Mouse (Mus musculus): ENCODE data around the gene Taar6.

DNA sequence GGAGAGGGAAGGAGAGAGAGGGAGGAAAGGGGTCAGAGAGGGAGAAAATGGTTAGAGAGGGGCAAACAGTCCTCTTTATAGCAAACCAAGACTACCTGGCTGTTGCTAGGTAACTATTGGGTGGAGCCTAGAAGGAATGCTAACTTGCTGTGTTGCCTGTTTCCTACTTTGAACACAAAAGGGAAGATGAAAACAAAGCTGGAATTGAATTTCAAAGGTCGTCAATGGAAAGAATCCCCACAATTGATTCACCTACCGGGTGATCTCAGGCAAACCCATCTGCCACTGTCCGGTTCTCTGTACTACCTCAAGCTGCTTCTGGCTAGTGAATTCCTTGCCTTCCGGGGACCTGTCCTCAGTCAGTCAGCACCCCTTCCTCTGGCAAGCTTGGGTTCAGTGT is 7.5 kb downstream of the Taar6 start:
- no peak for TF ChIP-seq CTCF (IDR thresholded peaks at IDR 0.05; ENCODE audit: low read depth, low read length)
- no peak for TF ChIP-seq GATA1 (IDR thresholded peaks at IDR 0.05; ENCODE audit: borderline replicate concordance, low read length)
- TF ChIP-seq GATA2 (IDR thresholded peaks at IDR 0.05; ENCODE audit: borderline replicate concordance, low read depth, low read length), result no peak
- TF ChIP-seq POLR2AphosphoS5 (IDR thresholded peaks at IDR 0.05; ENCODE audit: insufficient replicate concordance, low read depth, low read length), result no peak
- TF ChIP-seq TAL1 (conservative IDR thresholded peaks at IDR 0.05; ENCODE audit: low read depth, low read length), result no peak

Data from G1E (cell line).